Mouse (Mus musculus) c-Kit-positive CD71-positive TER-119-negative erythroid progenitor cells, embryonic 14.5 days (primary cell): ENCODE results near the gene Inpp5d.
A peak's percentile ranks its signal among the peaks of the same experiment; 100 is the strongest.

Source experiments
- DNase-seq: peaks from one replicate; pipeline ENCODE4 v3.0.0-alpha.2; 2013; ENCODE audit warnings: low read depth

The Inpp5d gene

GRCm38 (mm10) chr1:87620211-87620668 is at the start of gene Inpp5d:
Gene Inpp5d (plus strand): TSS chr1:87620312.
- no peak for DNase-seq

GRCm38 (mm10) chr1:87573261-87573660 is 46.9 kb upstream of the Inpp5d start:
- no peak for DNase-seq

GRCm38 (mm10) chr1:87573800-87574215 is 46.3 kb upstream of the Inpp5d start, which contains the start of gene Ngef:
Gene Ngef (minus strand): TSS chr1:87573870.
- DNase-seq, result no peak

GRCm38 (mm10) chr1:87574353-87574752 is 45.8 kb upstream of the Inpp5d start:
- no peak for DNase-seq

GRCm38 (mm10) chr1:87574785-87575184 is 45.3 kb upstream of the Inpp5d start:
- no peak for DNase-seq

GRCm38 (mm10) chr1:87578965-87579364 is 41.1 kb upstream of the Inpp5d start:
- no peak for DNase-seq

GRCm38 (mm10) chr1:87580824-87581223 is 39.3 kb upstream of the Inpp5d start:
- DNase-seq, result peak; percentile 28

GRCm38 (mm10) chr1:87589162-87589561 is 30.9 kb upstream of the Inpp5d start:
- no peak for DNase-seq

GRCm38 (mm10) chr1:87589980-87590379 is 30.1 kb upstream of the Inpp5d start:
- DNase-seq, result no peak

- DNase-seq, result no peak
These were observed 25.9 kb upstream of the Inpp5d start for GRCm38 (mm10) chr1:87594261-87594660.

- no peak for DNase-seq
These were observed 25.4 kb upstream of the Inpp5d start for GRCm38 (mm10) chr1:87594671-87595070.

- DNase-seq, result no peak
These were observed 19.6 kb upstream of the Inpp5d start for GRCm38 (mm10) chr1:87600533-87600932.

- no peak for DNase-seq
These were observed 18.3 kb upstream of the Inpp5d start for GRCm38 (mm10) chr1:87601801-87602200.

- DNase-seq, result no peak
These were observed 16.7 kb upstream of the Inpp5d start for GRCm38 (mm10) chr1:87603389-87603788.

- no peak for DNase-seq
These were observed 14.8 kb upstream of the Inpp5d start for GRCm38 (mm10) chr1:87605296-87605695.

GRCm38 (mm10) chr1:87607385-87608091 is 12.6 kb upstream of the Inpp5d start:
- no peak for DNase-seq

- DNase-seq, result no peak
These were observed 11.6 kb upstream of the Inpp5d start for GRCm38 (mm10) chr1:87608416-87609046.

GRCm38 (mm10) chr1:87614576-87615295 is 5.4 kb upstream of the Inpp5d start:
- no peak for DNase-seq

GRCm38 (mm10) chr1:87620693-87621092 is 581 bp downstream of the Inpp5d start:
- no peak for DNase-seq

GRCm38 (mm10) chr1:87621146-87621857 is 1.2 kb downstream of the Inpp5d start:
- no peak for DNase-seq

- no peak for DNase-seq
These were observed 1.8 kb downstream of the Inpp5d start for GRCm38 (mm10) chr1:87621858-87622279.
